Mouse (Mus musculus) lung, embryonic 14.5 days (tissue): ENCODE data around the gene Wipf1. TPM values are rescaled to one million over a fixed set of nuclear protein-coding genes. Genes with fewer than 3 reads are reported as not detected.

ENCODE experiments used
- ATAC-seq: fragments of 200-750 bp; cut with Nextera tagmentation; 2 replicates; pipeline ENCODE4 v1.8.0; 2017; ENCODE audit warnings: mild to moderate bottlenecking, moderate TSS enrichment, moderate library complexity; ENCODE audit not compliant: insufficient read depth
- DNase-seq: peaks from one replicate; pipeline ENCODE4 v3.0.0-alpha.2; 2015
- H3K27ac ChIP-seq: fragments of 300-500 bp; sonication (generic); 2 replicates; pipeline ENCODE4 v1.5.1; 2014; ENCODE audit warnings: low read depth, mild to moderate bottlenecking, moderate library complexity
- H3K27me3 ChIP-seq: fragments of 300-500 bp; sonication (generic); 2 replicates; pipeline ENCODE4 v1.6.1; 2014; ENCODE audit warnings: low read length, control low read depth; ENCODE audit not compliant: insufficient read depth
- H3K36me3 ChIP-seq: fragments of 300-500 bp; sonication (generic); 2 replicates; pipeline ENCODE4 v1.6.1; 2014; ENCODE audit warnings: control low read depth; ENCODE audit not compliant: insufficient read depth
- H3K4me1 ChIP-seq: fragments of 300-500 bp; sonication (generic); 2 replicates; pipeline ENCODE4 v1.6.1; 2014; ENCODE audit warnings: antibody characterized with exemption, control low read depth; ENCODE audit not compliant: insufficient read depth
- H3K4me2 ChIP-seq: fragments of 300-500 bp; sonication (generic); 2 replicates; pipeline ENCODE4 v1.6.1; 2014; ENCODE audit warnings: mild to moderate bottlenecking
- H3K4me3 ChIP-seq: fragments of 300-500 bp; sonication (generic); 2 replicates; pipeline ENCODE4 v1.5.1; 2014; ENCODE audit warnings: low read depth, low read length
- H3K9ac ChIP-seq: fragments of 300-500 bp; sonication (generic); 2 replicates; pipeline ENCODE4 v1.6.1; 2014
- H3K9me3 ChIP-seq: fragments of 300-500 bp; sonication (generic); 2 replicates; pipeline ENCODE4 v1.6.1; 2016; ENCODE audit warnings: low read depth, low read length, control low read depth
- CTCF ChIP-seq: IDR thresholded peaks from 2 replicates; pipeline ENCODE4 v1.5.1; 2016; ENCODE audit warnings: antibody characterized with exemption, low read depth
- WGBS: fragments of 180-500 bp; shearing (Covaris S2); extraction: QIAGEN DNeasy Blood & Tissue Kit; methylation state at CpG from one replicate; pipeline ENCODE4 v1.1.7; 2014; 5-methylcytosine and 5-hydroxymethylcytosine counted together
- polyA plus RNA-seq: library from polyadenylated mRNA; unstranded; fragments of >200 nt; fragmentation: Nextera tagmentation; extraction: Ambion mirVana; gene quantifications from 2 replicates; pipeline ENCODE4 v1.2.1, GENCODE M21; 2014

Gene Wipf1
- polyA plus RNA-seq, 1 experiment from 2014 or later = 14.8 TPM

- Histone ChIP-seq H3K4me2 (no peak overlapping the region), H3K27ac (no peak overlapping the region), H3K36me3 (no peaks in the 10 kb centered on the region), H3K4me3 (no peak overlapping the region), H3K9ac (no peak overlapping the region), H3K9me3 (no peaks in the 10 kb centered on the region), H3K27me3 (no peaks in the 10 kb centered on the region), H3K4me1 (peaks cover 8% of the 10 kb centered on the region; the same call in 1 of the 2 replicates)
- 78% methylated on average over 12 of the region's 12 CpGs for WGBS
- DNase-seq = no peak
- no peak for ATAC-seq
- TF ChIP-seq CTCF = no peak
Measured at GRCm38 (mm10) chr2:73462757-73463339, 66.7 kb downstream of the Wipf1 start.

GRCm38 (mm10) chr2:73462265-73462664, 67.3 kb downstream of the Wipf1 start:
- Histone ChIP-seq H3K4me3 (no peak overlapping the region), H3K9me3 (no peaks in the 10 kb centered on the region), H3K4me2 (no peak overlapping the region), H3K36me3 (no peaks in the 10 kb centered on the region), H3K27ac (no peak overlapping the region), H3K4me1 (peaks cover 8% of the 10 kb centered on the region; the same call in 1 of the 2 replicates), H3K27me3 (no peaks in the 10 kb centered on the region), H3K9ac (no peak overlapping the region)
- DNase-seq = no peak
- no peak for TF ChIP-seq CTCF
- no peak for ATAC-seq
- WGBS = 63% methylated on average over 2 of the region's 2 CpGs

GRCm38 (mm10) chr2:73460168-73460567, 69.4 kb downstream of the Wipf1 start:
- H3K9ac ChIP-seq = no peak overlapping the region
- no peaks in the 10 kb centered on the region for H3K9me3 ChIP-seq
- H3K27me3 ChIP-seq = no peaks in the 10 kb centered on the region
- no peak for TF ChIP-seq CTCF
- H3K27ac ChIP-seq = no peak overlapping the region
- DNase-seq = no peak
- no peaks in the 10 kb centered on the region for H3K36me3 ChIP-seq
- no peak overlapping the region for H3K4me3 ChIP-seq
- no peak overlapping the region for H3K4me2 ChIP-seq
- no peak for ATAC-seq
- 23% methylated on average over 3 of the region's 3 CpGs for WGBS
- peaks cover 8% of the 10 kb centered on the region; the same call in 1 of the 2 replicates for H3K4me1 ChIP-seq

- no peak for ATAC-seq
- H3K4me2 ChIP-seq = no peak overlapping the region
Measured at GRCm38 (mm10) chr2:73459607-73460153, 69.9 kb downstream of the Wipf1 start.

GRCm38 (mm10) chr2:73456886-73457285, 72.6 kb downstream of the Wipf1 start:
- DNase-seq (no peak), ATAC-seq (no peak)
- Histone ChIP-seq H3K27ac (no peak overlapping the region), H3K36me3 (no peaks in the 10 kb centered on the region), H3K4me1 (no peaks in the 10 kb centered on the region), H3K4me2 (no peak overlapping the region), H3K9me3 (no peaks in the 10 kb centered on the region), H3K27me3 (no peaks in the 10 kb centered on the region), H3K9ac (no peak overlapping the region), H3K4me3 (no peak overlapping the region)
- TF ChIP-seq CTCF = no peak
- WGBS = 93% methylated on average over 6 of the region's 6 CpGs

More at GRCm38 (mm10) chr2:73459607-73460153, 69.9 kb downstream of the Wipf1 start:
- peaks cover 8% of the 10 kb centered on the region; the same call in 1 of the 2 replicates for H3K4me1 ChIP-seq
- H3K36me3 ChIP-seq = no peaks in the 10 kb centered on the region
- TF ChIP-seq CTCF = no peak
- H3K9ac ChIP-seq = no peak overlapping the region
- H3K9me3 ChIP-seq = no peaks in the 10 kb centered on the region
- H3K27me3 ChIP-seq = no peaks in the 10 kb centered on the region
- DNase-seq = no peak
- no peak overlapping the region for H3K4me3 ChIP-seq
- no peak overlapping the region for H3K27ac ChIP-seq
- WGBS = 74% methylated on average over 4 of the region's 4 CpGs

GRCm38 (mm10) chr2:73456154-73456553, 73.4 kb downstream of the Wipf1 start:
- H3K27ac ChIP-seq = no peak overlapping the region
- 85% methylated on average over 3 of the region's 3 CpGs for WGBS
- H3K4me3 ChIP-seq = no peak overlapping the region
- DNase-seq = no peak
- no peak overlapping the region for H3K9ac ChIP-seq
- TF ChIP-seq CTCF = no peak
- H3K27me3 ChIP-seq = no peaks in the 10 kb centered on the region
- H3K9me3 ChIP-seq = no peaks in the 10 kb centered on the region
- no peak for ATAC-seq
- no peaks in the 10 kb centered on the region for H3K4me1 ChIP-seq
- H3K4me2 ChIP-seq = no peak overlapping the region
- no peaks in the 10 kb centered on the region for H3K36me3 ChIP-seq

- Histone ChIP-seq H3K9ac (no peak overlapping the region), H3K4me3 (no peak overlapping the region), H3K9me3 (no peaks in the 10 kb centered on the region), H3K27ac (no peak overlapping the region), H3K4me2 (no peak overlapping the region), H3K27me3 (no peaks in the 10 kb centered on the region), H3K4me1 (no peaks in the 10 kb centered on the region), H3K36me3 (no peaks in the 10 kb centered on the region)
- 89% methylated on average over 4 of the region's 4 CpGs for WGBS
- no peak for TF ChIP-seq CTCF
- no peak for DNase-seq
- ATAC-seq = no peak
Measured at GRCm38 (mm10) chr2:73455541-73455940, 74.0 kb downstream of the Wipf1 start.
